Mouse (Mus musculus) hindbrain, embryonic 14.5 days (tissue): Measurements from ENCODE around the gene Tars2. TPM values are rescaled to one million over a fixed set of nuclear protein-coding genes. Genes with fewer than 3 reads are reported as not detected.

Experiments
- ATAC-seq: fragments of 200-750 bp; cut with Nextera tagmentation; 2 replicates; pipeline ENCODE4 v1.8.0; 2017; ENCODE audit warnings: moderate number of reproducible peaks, mild to moderate bottlenecking, moderate TSS enrichment, moderate library complexity; ENCODE audit not compliant: low FRiP score
- DNase-seq: peaks from one replicate; pipeline ENCODE4 v3.0.0-alpha.2; 2015; ENCODE audit warnings: low spot score
- H3K27ac ChIP-seq: fragments of 300-500 bp; sonication (generic); 2 replicates; pipeline ENCODE4 v1.5.1; 2014; ENCODE audit warnings: mild to moderate bottlenecking, moderate library complexity
- H3K27me3 ChIP-seq: fragments of 300-500 bp; sonication (generic); 2 replicates; pipeline ENCODE4 v1.6.1; 2014; ENCODE audit warnings: mild to moderate bottlenecking, low read length, mixed read lengths; ENCODE audit not compliant: control insufficient read depth, insufficient read depth
- H3K36me3 ChIP-seq: fragments of 300-500 bp; sonication (generic); replicated peaks from 2 replicates; pipeline ENCODE4 v1.6.1; 2014; ENCODE audit not compliant: control insufficient read depth, insufficient read depth
- H3K4me1 ChIP-seq: fragments of 300-500 bp; sonication (generic); replicated peaks from 2 replicates; pipeline ENCODE4 v1.6.1; 2014; ENCODE audit warnings: antibody characterized with exemption, low read length, mixed read lengths; ENCODE audit not compliant: control insufficient read depth, insufficient read depth
- H3K4me2 ChIP-seq: fragments of 300-500 bp; sonication (generic); replicated peaks from 2 replicates; pipeline ENCODE4 v1.6.1; 2014; ENCODE audit warnings: mild to moderate bottlenecking, moderate library complexity
- H3K4me3 ChIP-seq: fragments of 300-500 bp; sonication (generic); replicated peaks from 2 replicates; pipeline ENCODE4 v1.5.1; 2014; ENCODE audit warnings: mild to moderate bottlenecking, low read length
- H3K9ac ChIP-seq: fragments of 300-500 bp; sonication (generic); 2 replicates; pipeline ENCODE4 v1.6.1; 2014
- H3K9me3 ChIP-seq: fragments of 300-500 bp; sonication (generic); 2 replicates; pipeline ENCODE4 v1.6.1; 2016; ENCODE audit warnings: low read length; ENCODE audit not compliant: control insufficient read depth
- WGBS: fragments of 180-500 bp; shearing (Covaris S2); extraction: QIAGEN DNeasy Blood & Tissue Kit; methylation state at CpG from one replicate; pipeline ENCODE4 v1.1.7; 2014; 5-methylcytosine and 5-hydroxymethylcytosine counted together
- polyA plus RNA-seq: library from polyadenylated mRNA; unstranded; fragments of >200 nt; fragmentation: Nextera tagmentation; extraction: Ambion mirVana; gene quantifications from 2 replicates; pipeline ENCODE4 v1.2.1, GENCODE M21; 2014

The Tars2 gene
- polyA plus RNA-seq, 1 experiment from 2014 or later: 43.2 TPM

DNA sequence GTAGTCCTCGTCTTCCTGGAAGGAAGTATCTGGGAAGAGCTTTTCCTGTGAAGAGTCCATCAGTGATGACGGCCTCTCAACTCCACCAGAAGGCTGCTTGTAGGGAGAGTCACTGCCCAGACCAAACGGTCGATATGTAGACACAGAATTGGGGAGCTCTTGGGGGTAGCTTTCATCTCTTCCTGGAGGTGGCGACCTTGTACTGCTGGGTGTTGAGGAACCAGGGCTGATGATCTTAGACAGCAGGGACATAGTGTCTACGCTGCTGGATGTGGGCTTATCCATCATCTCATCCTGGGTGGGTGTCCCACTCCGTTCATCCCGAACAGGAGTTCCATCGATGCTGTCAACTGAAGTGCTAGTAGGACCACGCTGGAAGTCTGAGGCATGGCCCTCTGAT, 5.5 kb upstream of the Tars2 start:
- H3K4me1 ChIP-seq: no peaks in the 10 kb centered on the region
- ATAC-seq: no peak
- H3K9ac ChIP-seq: no peak overlapping the region
- no peak for DNase-seq
- peaks cover 70% of the 10 kb centered on the region for H3K36me3 ChIP-seq
- no peak overlapping the region for H3K4me3 ChIP-seq
- no peaks in the 10 kb centered on the region for H3K27me3 ChIP-seq
- 95% methylated on average over 10 of the region's 10 CpGs for WGBS
- no peaks in the 10 kb centered on the region for H3K9me3 ChIP-seq
- no peak overlapping the region for H3K4me2 ChIP-seq
- no peak overlapping the region for H3K27ac ChIP-seq

DNA sequence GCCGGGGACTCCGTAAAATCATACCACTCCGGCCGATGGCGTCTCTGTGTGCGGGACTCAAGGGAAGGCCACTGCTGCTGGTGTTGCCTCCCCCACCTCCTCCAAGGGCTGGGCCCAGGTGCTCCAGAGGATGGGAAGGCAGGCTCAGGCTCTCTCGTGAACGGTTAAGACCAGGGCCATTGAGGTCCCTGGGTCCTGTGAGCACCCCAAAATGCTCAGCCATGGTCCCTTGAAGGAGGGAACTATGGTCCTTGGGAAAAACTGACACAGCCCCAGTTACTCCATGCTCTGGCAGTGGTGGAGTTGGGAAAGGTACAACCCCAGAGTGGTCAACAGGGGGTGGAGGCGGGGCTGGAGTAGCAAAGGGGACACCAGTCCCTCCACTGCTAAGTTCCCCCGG, 3.8 kb upstream of the Tars2 start:
- Histone ChIP-seq H3K4me3 (no peak overlapping the region), H3K36me3 (peaks cover 55% of the 10 kb centered on the region), H3K4me1 (no peaks in the 10 kb centered on the region), H3K4me2 (no peak overlapping the region), H3K27ac (no peak overlapping the region), H3K9me3 (no peaks in the 10 kb centered on the region), H3K27me3 (no peaks in the 10 kb centered on the region), H3K9ac (no peak overlapping the region)
- DNase-seq (no peak), ATAC-seq (no peak)
- 74% methylated on average over 10 of the region's 10 CpGs for WGBS

DNA sequence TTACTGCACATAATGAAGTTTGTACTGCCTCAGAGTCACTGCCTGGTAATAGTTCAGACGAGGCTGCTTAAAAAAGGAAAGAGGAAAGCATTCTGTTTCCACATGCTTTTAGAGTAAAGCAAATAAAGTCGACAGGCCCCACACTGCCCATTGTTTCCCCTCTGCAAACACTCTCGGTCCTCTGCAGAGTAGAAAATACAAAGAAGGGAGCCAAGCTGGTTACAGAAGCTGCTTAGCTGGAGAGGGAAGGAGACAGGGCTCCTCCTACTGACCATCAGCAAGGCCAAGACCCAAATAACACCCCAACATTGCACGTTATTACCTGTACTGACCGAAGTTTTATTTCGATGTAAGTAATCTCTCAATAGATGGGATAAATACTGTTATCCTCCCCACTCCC, 3.0 kb upstream of the Tars2 start:
- Histone ChIP-seq H3K36me3 (peaks cover 46% of the 10 kb centered on the region), H3K9me3 (no peaks in the 10 kb centered on the region), H3K4me1 (no peaks in the 10 kb centered on the region), H3K27ac (no peak overlapping the region), H3K4me2 (no peak overlapping the region), H3K27me3 (no peaks in the 10 kb centered on the region), H3K4me3 (no peak overlapping the region), H3K9ac (no peak overlapping the region)
- 45% methylated on average over 6 of the region's 6 CpGs for WGBS
- ATAC-seq: no peak
- DNase-seq: no peak

DNA sequence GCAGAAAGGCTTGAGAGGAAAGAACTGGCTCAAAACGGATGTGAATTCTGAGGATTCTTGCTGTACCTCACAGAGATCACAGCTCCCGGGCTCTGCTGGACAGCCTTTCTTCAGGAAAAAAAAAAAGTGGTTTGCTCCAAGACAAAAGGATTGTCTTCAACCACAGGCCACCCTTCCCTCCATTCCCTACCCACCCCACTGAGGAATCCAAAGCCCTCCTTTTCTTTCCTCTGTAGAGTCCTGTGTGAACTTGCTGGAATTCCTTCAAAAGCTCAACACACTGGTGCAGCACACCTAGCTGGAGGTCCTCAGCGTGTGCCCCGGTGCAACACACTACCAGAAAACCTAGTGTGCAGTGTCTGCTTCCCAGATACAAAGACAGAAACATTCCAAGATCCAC, 1.8 kb upstream of the Tars2 start:
- ATAC-seq: no peak
- no peaks in the 10 kb centered on the region for H3K27me3 ChIP-seq
- H3K4me2 ChIP-seq: no peak overlapping the region
- peaks cover 36% of the 10 kb centered on the region for H3K36me3 ChIP-seq
- no peak overlapping the region for H3K4me3 ChIP-seq
- no peak for DNase-seq
- 60% methylated on average over 4 of the region's 4 CpGs for WGBS
- no peak overlapping the region for H3K27ac ChIP-seq
- H3K4me1 ChIP-seq: no peaks in the 10 kb centered on the region
- no peaks in the 10 kb centered on the region for H3K9me3 ChIP-seq
- H3K9ac ChIP-seq: no peak overlapping the region

DNA sequence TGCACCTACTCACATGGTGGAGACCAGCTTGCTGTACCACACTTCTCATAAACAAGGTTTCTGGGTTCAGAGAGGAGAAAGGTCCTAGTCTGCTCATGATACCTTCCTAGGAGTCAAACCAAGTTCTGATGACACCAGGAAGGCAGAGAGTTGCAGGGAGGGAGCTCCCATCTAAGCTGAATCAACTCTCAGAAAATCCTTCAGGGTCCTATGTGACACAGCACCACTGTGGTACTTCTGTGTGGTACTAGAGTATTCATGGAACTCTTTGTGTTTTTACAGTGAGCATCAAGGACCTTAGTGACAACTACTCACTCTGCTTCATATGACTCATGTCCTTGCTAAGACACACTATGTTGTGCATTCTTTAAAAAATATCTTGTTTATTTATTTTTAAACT, 650 bp upstream of the Tars2 start:
- Histone ChIP-seq H3K4me2 (no peak overlapping the region), H3K36me3 (peaks cover 25% of the 10 kb centered on the region), H3K9ac (no peak overlapping the region), H3K4me3 (no peak overlapping the region), H3K27me3 (no peaks in the 10 kb centered on the region), H3K9me3 (no peaks in the 10 kb centered on the region), H3K27ac (no peak overlapping the region), H3K4me1 (no peaks in the 10 kb centered on the region)
- no peak for ATAC-seq
- no peak for DNase-seq

DNA sequence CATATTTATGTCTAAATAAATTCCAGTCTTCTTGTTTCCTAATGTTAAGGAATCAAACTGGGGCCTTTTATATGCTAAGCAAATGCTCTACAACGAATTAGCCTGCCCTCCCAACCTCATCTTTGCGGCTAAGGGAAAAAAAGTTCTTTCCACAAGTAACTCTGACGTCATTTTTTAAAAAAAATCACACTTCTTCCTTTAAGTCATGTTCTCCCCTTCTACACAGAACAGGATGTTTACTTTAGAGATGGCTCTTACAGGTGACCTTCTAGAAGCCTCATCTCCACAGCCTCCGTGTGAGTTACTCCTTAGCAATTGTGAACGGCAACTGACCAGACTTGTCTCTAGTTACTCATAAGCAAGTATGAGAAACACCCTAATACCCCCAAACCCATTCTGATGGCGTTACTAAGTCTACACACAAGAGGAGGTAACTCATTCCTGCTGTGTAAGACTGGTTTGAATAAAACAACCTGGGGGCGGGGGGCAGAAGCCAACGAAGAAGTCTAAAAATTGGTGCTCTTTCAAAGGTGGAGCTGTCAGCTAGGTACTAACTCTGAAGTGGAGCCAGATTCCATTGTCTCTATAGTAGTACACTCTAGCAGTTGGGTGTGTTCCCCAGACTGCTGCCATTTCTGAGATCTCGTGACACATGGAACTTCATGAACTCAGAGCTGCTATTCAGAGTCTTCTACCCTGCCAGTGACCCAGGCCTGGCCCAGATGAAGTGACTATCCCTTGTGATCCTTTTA, 1.4 kb downstream of the Tars2 start:
- H3K4me3 ChIP-seq: no peak overlapping the region
- H3K36me3 ChIP-seq: peaks cover 5% of the 10 kb centered on the region
- peaks cover 4% of the 10 kb centered on the region; the same call in 1 of the 2 replicates for H3K4me1 ChIP-seq
- no peak for ATAC-seq
- H3K27ac ChIP-seq: no peak overlapping the region
- H3K9ac ChIP-seq: no peak overlapping the region
- WGBS: 58% methylated on average over 9 of the region's 9 CpGs
- DNase-seq: no peak
- H3K4me2 ChIP-seq: no peak overlapping the region
- no peaks in the 10 kb centered on the region for H3K27me3 ChIP-seq
- no peaks in the 10 kb centered on the region for H3K9me3 ChIP-seq

DNA sequence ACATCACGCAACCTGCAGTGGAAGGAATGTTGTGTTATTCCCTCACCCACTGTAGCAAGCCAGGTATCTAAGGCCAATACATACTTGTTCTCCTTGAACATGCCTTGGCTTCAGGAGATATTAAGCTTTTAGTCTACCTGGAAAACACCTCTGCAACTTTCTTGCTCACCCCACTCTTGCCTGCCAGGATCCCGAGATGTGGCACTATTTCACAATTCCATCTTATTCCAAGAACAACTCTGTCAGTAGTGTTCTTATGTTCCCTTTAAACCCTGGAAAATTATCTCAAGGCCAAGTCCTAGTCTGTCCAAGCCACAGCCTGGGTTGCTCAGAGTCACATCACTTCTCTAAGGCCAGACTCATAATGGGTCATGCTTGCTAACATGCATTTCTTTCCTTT, 3.2 kb downstream of the Tars2 start:
- H3K27ac ChIP-seq: no peak overlapping the region
- H3K9ac ChIP-seq: no peak overlapping the region
- 94% methylated on average over 2 of the region's 2 CpGs for WGBS
- ATAC-seq (no peak), DNase-seq (no peak)
- no peaks in the 10 kb centered on the region for H3K9me3 ChIP-seq
- H3K4me2 ChIP-seq: no peak overlapping the region
- no peak overlapping the region for H3K4me3 ChIP-seq
- peaks cover 4% of the 10 kb centered on the region; the same call in 1 of the 2 replicates for H3K4me1 ChIP-seq
- peaks cover 13% of the 10 kb centered on the region for H3K36me3 ChIP-seq
- no peaks in the 10 kb centered on the region for H3K27me3 ChIP-seq

DNA sequence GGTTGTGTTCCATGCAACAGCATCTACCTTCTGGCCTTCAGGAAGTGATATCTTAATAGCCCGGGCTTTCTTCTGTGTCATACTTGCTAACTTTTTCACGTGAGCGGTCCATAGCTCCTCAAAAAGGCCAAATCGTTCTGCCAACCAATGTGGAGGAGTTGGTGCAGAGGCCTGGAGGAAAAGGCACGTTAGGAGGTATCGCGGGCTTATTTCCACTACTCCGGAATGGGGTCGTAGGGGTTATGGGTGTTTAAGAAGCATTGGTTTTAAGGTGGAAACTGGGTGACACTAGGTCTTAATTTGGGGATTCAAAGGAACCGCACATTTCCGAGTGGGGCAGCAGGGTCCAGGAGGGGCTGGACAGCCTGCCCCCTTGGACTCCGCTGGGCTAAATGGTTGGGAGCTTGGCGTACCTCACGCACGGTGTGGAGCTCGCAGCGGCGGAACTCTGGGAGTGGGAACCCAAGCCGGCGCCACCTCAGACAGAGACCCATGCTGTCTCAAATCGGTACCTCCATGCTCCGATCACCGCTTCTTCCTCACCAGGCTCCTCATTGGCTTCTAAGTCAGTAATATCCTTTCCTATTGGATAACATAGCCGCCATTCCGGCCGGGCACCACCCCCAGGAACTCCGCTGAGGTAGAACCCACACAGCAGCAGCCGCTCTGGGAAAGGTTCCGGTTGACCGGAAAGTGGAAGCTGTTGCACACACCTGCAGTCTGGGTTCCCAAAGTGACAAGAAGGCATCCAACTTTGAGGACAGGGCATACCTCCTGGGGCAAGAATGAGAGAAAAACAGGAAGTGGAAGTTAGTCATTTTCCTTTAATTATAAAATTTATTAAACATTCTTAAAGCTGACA, 5.4 kb downstream of the Tars2 start:
- no peaks in the 10 kb centered on the region for H3K9me3 ChIP-seq
- peaks cover 4% of the 10 kb centered on the region; the same call in 1 of the 2 replicates for H3K4me1 ChIP-seq
- peak; percentile 99 for ATAC-seq
- under 1% methylated on average over 30 of the region's 30 CpGs for WGBS
- peak overlapping the region; percentile 58 for H3K4me3 ChIP-seq
- peak; percentile 92 for DNase-seq
- no peaks in the 10 kb centered on the region for H3K27me3 ChIP-seq
- peak overlapping the region; percentile 57 for H3K4me2 ChIP-seq
- peaks cover 33% of the 10 kb centered on the region for H3K36me3 ChIP-seq
- peak overlapping the region; percentile 56; the same call in 1 of the 2 replicates for H3K27ac ChIP-seq
- peak overlapping the region; percentile 71 for H3K9ac ChIP-seq

DNA sequence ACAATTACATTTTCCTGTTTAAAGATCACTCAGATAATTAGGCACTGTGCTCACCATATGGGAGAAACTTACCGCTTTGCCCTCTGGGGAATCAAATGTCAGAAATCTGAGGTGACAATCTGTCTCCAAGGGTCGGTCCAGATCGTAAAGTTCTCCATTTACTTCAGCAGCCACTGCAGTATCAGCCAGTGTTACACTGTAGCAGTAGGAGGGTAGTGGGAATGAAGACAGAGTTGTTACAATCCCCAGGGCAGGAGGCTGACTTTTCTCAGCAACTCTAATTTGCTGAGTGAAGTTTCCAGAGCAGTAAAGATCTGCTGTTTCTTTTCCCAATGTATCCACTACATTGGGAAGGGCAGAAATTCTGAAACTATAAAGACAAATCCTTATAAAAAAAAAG, 7.1 kb downstream of the Tars2 start:
- no peak overlapping the region for H3K4me3 ChIP-seq
- H3K9ac ChIP-seq: no peak overlapping the region
- 87% methylated on average over 3 of the region's 3 CpGs for WGBS
- ATAC-seq (no peak), DNase-seq (no peak)
- no peaks in the 10 kb centered on the region for H3K27me3 ChIP-seq
- H3K36me3 ChIP-seq: peaks cover 49% of the 10 kb centered on the region
- H3K4me2 ChIP-seq: no peak overlapping the region
- peaks cover 4% of the 10 kb centered on the region; the same call in 1 of the 2 replicates for H3K4me1 ChIP-seq
- H3K27ac ChIP-seq: no peak overlapping the region
- H3K9me3 ChIP-seq: no peaks in the 10 kb centered on the region
